Mouse (Mus musculus) heart, adult 2 months (tissue): ENCODE measurements around the gene Rec8.

ENCODE experiments used
- CTCF ChIP-seq: fragments of 200-600 bp; IDR thresholded peaks from 2 replicates; pipeline ENCODE4 v1.8.1; 2022; ENCODE audit warnings: antibody characterized with exemption, mild to moderate bottlenecking, moderate library complexity
- EP300 ChIP-seq: fragments of 200-500 bp; IDR thresholded peaks from 2 replicates; pipeline ENCODE4 v1.6.1; 2011; ENCODE audit warnings: low read depth, low read length, control low read depth; ENCODE audit not compliant: insufficient read depth
- POLR2A ChIP-seq: fragments of 200-500 bp; IDR thresholded peaks from 2 replicates; pipeline ENCODE4 v1.6.1; 2011; ENCODE audit warnings: mild to moderate bottlenecking, low read depth, low read length, control low read depth; ENCODE audit not compliant: insufficient read depth

DNA sequence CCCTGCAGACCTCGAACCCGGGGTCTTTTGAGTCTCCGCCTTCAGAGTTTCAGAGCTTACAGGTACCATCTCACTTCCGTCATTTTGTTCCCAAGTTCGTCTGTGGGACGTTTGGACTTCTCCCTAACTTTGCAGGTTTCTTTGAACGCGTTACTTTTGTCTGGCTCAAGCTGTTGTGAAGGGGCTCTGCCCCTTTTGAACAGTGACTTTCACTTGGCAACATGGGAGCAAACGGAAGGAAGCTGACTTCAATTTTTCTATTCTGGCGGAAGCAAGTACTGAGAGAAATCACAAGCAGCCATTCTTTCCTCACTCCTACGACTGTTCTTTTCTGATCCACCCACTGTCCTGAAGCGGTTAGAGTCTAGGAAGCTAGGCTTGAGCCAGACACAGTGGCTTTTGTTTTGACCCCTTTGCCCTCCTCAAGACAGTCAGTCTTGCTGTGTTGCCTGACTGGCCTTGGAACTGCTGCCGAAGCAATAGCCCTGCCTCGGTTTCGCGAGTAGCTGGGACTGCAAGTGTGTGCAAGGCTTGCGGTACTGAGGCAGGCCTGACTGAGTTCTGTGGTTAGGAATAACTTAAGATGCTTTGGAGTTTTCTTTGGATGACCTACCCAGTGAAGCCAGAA lies 26.5 kb downstream of the Rec8 start:
- TF ChIP-seq CTCF (no peak), EP300 (no peak), POLR2A (0 out of 2 replicates have a peak, but pooled peaks have one; percentile 12)
